Mouse (Mus musculus) bone marrow, adult 2 months (tissue): ENCODE measurements around the gene Cd180.

Experiments used
- CTCF ChIP-seq: fragments of 200-500 bp; IDR thresholded peaks from 2 replicates; pipeline ENCODE4 v1.5.1; 2011; ENCODE audit warnings: low read length, control low read depth; ENCODE audit not compliant: control insufficient read depth, insufficient read depth
- POLR2A ChIP-seq: fragments of 200-500 bp; IDR thresholded peaks from 2 replicates; pipeline ENCODE4 v1.6.1; 2011; ENCODE audit warnings: low read depth, mild to moderate bottlenecking, control low read depth, low read length, borderline replicate concordance; ENCODE audit not compliant: control insufficient read depth

DNA sequence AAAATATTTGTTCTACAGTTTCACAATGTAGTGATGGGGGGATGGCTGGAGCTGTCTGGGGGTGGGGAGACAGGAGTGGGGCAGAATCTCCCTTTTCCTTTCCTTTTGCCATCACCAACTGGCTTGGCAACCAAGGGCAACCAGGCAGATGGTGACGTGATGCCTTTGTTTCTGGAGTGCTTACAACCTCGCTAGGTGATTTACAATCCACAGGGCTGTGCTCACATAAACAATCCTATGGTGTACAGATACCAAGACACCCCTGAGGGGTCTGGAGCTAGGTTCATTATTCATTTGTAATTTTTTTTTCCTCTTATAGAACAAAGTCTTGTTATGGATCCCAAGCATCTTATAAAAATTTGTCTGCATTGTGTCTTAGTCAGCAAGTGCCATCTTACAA, 39.7 kb downstream of the Cd180 start:
- TF ChIP-seq POLR2A: no peak
- TF ChIP-seq CTCF: no peak
